Mouse (Mus musculus) embryonic facial prominence, embryonic 11.5 days (tissue): ENCODE data around the gene Lrp2. TPM values are rescaled to one million over a fixed set of nuclear protein-coding genes. Genes with fewer than 3 reads are reported as not detected.

Source experiments
- ATAC-seq: fragments of 200-750 bp; cut with Nextera tagmentation; replicated peaks from 2 replicates; pipeline ENCODE4 v1.8.0; 2017; ENCODE audit warnings: low read depth; ENCODE audit not compliant: insufficient number of reproducible peaks, low FRiP score, low TSS enrichment
- DNase-seq: peaks from one replicate; pipeline ENCODE4 v3.0.0-alpha.2; 2015; ENCODE audit warnings: low spot score
- H3K27ac ChIP-seq: fragments of 300-500 bp; sonication (generic); replicated peaks from 2 replicates; pipeline ENCODE4 v1.5.1; 2014; ENCODE audit warnings: mild to moderate bottlenecking, low read depth, low read length, control low read depth
- H3K27me3 ChIP-seq: fragments of 300-500 bp; sonication (generic); 2 replicates; pipeline ENCODE4 v1.6.1; 2014; ENCODE audit warnings: mild to moderate bottlenecking, low read length, moderate library complexity, mixed read lengths; ENCODE audit not compliant: control insufficient read depth, insufficient read depth
- H3K36me3 ChIP-seq: fragments of 300-500 bp; sonication (generic); replicated peaks from 2 replicates; pipeline ENCODE4 v1.6.1; 2014; ENCODE audit warnings: low read depth, mild to moderate bottlenecking, low read length, moderate library complexity, mixed read lengths; ENCODE audit not compliant: control insufficient read depth, insufficient read depth
- H3K4me1 ChIP-seq: fragments of 300-500 bp; sonication (generic); 2 replicates; pipeline ENCODE4 v1.6.1; 2014; ENCODE audit warnings: low read length, mixed read lengths; ENCODE audit not compliant: control insufficient read depth, insufficient read depth
- H3K4me2 ChIP-seq: fragments of 300-500 bp; sonication (generic); 2 replicates; pipeline ENCODE4 v1.6.1; 2014; ENCODE audit warnings: low read depth, mild to moderate bottlenecking, control low read depth, low read length, moderate library complexity
- H3K4me3 ChIP-seq: fragments of 300-500 bp; sonication (generic); 2 replicates; pipeline ENCODE4 v1.5.1; 2014; ENCODE audit warnings: low read depth, low read length, control low read depth
- H3K9ac ChIP-seq: fragments of 300-500 bp; sonication (generic); replicated peaks from 2 replicates; pipeline ENCODE4 v1.6.1; 2014; ENCODE audit warnings: mild to moderate bottlenecking, control low read depth, low read length
- H3K9me3 ChIP-seq: fragments of 300-500 bp; sonication (generic); replicated peaks from 2 replicates; pipeline ENCODE4 v1.6.1; 2016; ENCODE audit warnings: mild to moderate bottlenecking, low read length, inconsistent platforms, mixed read lengths; ENCODE audit not compliant: control insufficient read depth
- WGBS: fragments of 180-500 bp; shearing (Covaris S2); extraction: QIAGEN DNeasy Blood & Tissue Kit; methylation state at CpG from one replicate; pipeline ENCODE4 v1.1.7; 2014; 5-methylcytosine and 5-hydroxymethylcytosine counted together
- polyA plus RNA-seq: library from polyadenylated mRNA; unstranded; fragments of >200 nt; fragmentation: Nextera tagmentation; extraction: Ambion mirVana; gene quantifications from 2 replicates; pipeline ENCODE4 v1.2.1, GENCODE M21; 2014

The Lrp2 gene
- polyA plus RNA-seq, 1 experiment from 2014 or later = 1.7 TPM

- H3K4me2 ChIP-seq = no peak overlapping the region
- H3K36me3 ChIP-seq = no peaks in the 10 kb centered on the region
- H3K9me3 ChIP-seq = no peaks in the 10 kb centered on the region
- WGBS = 78% methylated on average over 9 of the region's 9 CpGs
- H3K9ac ChIP-seq = no peak overlapping the region
- no peak overlapping the region for H3K4me3 ChIP-seq
- no peaks in the 10 kb centered on the region for H3K27me3 ChIP-seq
- no peak overlapping the region for H3K27ac ChIP-seq
- DNase-seq (no peak), ATAC-seq (no peak)
- H3K4me1 ChIP-seq = no peaks in the 10 kb centered on the region
Measured at GRCm38 (mm10) chr2:69395597-69396248, 190.1 kb downstream of the Lrp2 start.

DNA sequence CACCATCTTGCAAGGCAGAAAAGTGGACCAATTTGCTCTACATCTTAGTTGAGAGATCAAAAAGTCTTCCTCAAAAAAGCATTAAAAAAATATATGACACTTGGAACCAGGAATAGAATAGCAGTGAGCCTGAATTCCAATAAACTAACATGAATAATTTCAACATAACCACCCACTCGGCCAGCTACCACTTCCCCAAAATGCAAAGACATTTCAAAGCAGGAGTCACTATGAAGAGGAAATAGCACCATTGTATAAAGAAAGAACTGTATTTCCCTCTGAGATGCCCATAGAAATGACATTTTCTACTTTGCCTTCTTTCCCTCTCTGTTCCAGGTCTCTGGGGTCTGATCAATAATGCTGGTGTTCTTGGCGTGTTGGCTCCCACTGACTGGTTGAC, 191.9 kb downstream of the Lrp2 start:
- Histone ChIP-seq H3K9ac (no peak overlapping the region), H3K4me1 (no peaks in the 10 kb centered on the region), H3K27ac (no peak overlapping the region), H3K27me3 (no peaks in the 10 kb centered on the region), H3K4me2 (no peak overlapping the region), H3K9me3 (no peaks in the 10 kb centered on the region), H3K36me3 (no peaks in the 10 kb centered on the region), H3K4me3 (no peak overlapping the region)
- 82% methylated on average over 2 of the region's 2 CpGs for WGBS
- ATAC-seq = no peak
- no peak for DNase-seq

DNA sequence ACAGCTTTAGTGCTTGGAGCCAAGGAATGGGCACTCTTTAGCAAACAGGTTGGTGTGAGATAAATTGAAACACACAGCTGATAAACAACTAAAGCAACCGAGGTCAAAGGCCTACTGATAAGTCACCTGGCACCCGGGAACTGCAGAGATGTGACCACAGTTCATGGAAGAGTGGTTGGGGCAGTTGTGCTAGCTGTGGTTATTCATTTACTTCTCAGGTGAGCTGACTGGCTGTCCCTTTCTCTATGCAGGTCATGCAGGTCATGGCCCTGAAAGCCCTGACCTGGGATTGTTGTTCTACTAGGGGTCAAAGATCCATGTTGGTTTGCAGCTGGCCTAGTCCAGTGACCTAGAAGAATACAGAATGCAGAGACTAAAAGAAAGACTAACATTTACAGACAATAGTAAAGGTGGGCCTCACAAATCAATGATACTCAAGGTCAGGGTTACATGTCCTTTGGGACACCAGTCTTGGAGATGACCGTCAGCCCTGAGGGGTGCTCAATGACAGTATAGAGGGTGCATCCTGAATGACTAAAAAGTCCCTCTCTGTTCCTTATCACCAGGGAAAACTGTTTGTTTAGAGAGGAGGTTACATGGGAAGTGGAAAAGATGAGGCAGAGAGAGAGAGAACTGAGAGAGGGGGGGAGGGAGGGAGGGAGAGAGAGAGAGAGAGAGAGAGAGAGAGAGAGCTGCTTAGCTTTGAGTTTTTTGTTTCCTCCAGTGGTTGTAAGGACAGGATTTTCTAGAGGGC, 199.6 kb downstream of the Lrp2 start:
- H3K36me3 ChIP-seq = no peaks in the 10 kb centered on the region
- no peak overlapping the region for H3K4me2 ChIP-seq
- H3K4me3 ChIP-seq = no peak overlapping the region
- 81% methylated on average over 3 of the region's 3 CpGs for WGBS
- H3K9ac ChIP-seq = no peak overlapping the region
- H3K9me3 ChIP-seq = no peaks in the 10 kb centered on the region
- H3K4me1 ChIP-seq = no peaks in the 10 kb centered on the region
- no peaks in the 10 kb centered on the region for H3K27me3 ChIP-seq
- no peak for DNase-seq
- H3K27ac ChIP-seq = no peak overlapping the region
- no peak for ATAC-seq

DNA sequence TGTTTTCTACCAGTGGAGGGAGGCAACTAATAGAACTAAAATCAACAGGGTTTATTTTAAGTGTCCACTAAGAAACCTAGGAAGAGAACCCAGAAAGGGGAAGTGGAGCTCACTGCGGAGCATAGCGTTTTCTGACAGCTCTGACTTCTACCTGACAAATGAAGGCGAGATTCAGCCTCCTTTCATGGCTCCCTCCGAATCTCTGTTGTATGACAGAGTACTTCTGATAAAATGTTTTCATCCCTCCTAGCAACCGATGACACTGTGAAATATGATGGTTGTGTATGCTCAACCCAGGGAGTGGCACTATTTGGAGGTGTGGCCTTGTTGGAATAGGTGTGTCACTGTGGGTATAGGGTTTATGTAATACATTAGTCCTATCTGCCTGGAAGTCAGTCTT, 203.0 kb downstream of the Lrp2 start:
- H3K4me2 ChIP-seq = no peak overlapping the region
- H3K36me3 ChIP-seq = no peaks in the 10 kb centered on the region
- ATAC-seq = no peak
- no peaks in the 10 kb centered on the region for H3K9me3 ChIP-seq
- H3K27ac ChIP-seq = no peak overlapping the region
- no peak overlapping the region for H3K4me3 ChIP-seq
- no peak overlapping the region for H3K9ac ChIP-seq
- WGBS = 89% methylated on average over 5 of the region's 5 CpGs
- H3K27me3 ChIP-seq = no peaks in the 10 kb centered on the region
- no peaks in the 10 kb centered on the region for H3K4me1 ChIP-seq
- DNase-seq = no peak

DNA sequence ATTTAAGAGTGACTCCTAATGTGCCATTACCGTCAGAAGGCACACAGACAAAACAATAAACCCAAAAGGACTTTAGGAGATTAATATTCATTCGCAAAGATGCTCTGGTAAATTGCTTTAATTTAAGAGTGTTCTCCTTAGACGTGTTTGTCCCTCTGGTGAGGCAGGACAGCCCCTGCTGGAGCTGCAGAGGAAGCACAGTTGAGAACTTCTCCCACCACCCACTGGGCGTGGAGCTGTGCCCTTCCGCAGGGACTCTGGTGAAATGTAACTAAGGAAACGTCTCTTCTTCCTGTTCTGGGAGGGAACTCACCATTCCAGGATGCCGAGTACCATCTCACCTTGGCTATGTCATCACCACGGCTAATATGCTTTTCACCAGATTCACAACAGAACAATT, 204.1 kb downstream of the Lrp2 start:
- Histone ChIP-seq H3K4me3 (no peak overlapping the region), H3K9me3 (no peaks in the 10 kb centered on the region), H3K9ac (no peak overlapping the region), H3K27ac (no peak overlapping the region), H3K4me1 (no peaks in the 10 kb centered on the region), H3K27me3 (no peaks in the 10 kb centered on the region), H3K36me3 (no peaks in the 10 kb centered on the region), H3K4me2 (no peak overlapping the region)
- DNase-seq (peak; percentile 4), ATAC-seq (no peak)
- WGBS = 39% methylated on average over 8 of the region's 8 CpGs

GRCm38 (mm10) chr2:69380281-69380680, 205.6 kb downstream of the Lrp2 start, which contains the start of gene Dhrs9:
Dhrs9 (plus strand) TSS chr2:69380445.
- Histone ChIP-seq H3K4me2 (no peak within 1 kb of the TSS), H3K36me3 (no peaks in the 10 kb centered on the region), H3K27ac (no peak within 1 kb of the TSS), H3K4me3 (no peak within 1 kb of the TSS), H3K27me3 (no peaks in the 10 kb centered on the region), H3K9me3 (no peaks in the 10 kb centered on the region), H3K9ac (no peak within 1 kb of the TSS), H3K4me1 (no peaks in the 10 kb centered on the region)
- 85% methylated on average over 13 of the region's 13 CpGs for WGBS
- ATAC-seq (no peak), DNase-seq (no peak)

GRCm38 (mm10) chr2:69379801-69380200, 206.1 kb downstream of the Lrp2 start:
- ATAC-seq = no peak
- 61% methylated on average over 1 of the region's 1 CpGs for WGBS

DNA sequence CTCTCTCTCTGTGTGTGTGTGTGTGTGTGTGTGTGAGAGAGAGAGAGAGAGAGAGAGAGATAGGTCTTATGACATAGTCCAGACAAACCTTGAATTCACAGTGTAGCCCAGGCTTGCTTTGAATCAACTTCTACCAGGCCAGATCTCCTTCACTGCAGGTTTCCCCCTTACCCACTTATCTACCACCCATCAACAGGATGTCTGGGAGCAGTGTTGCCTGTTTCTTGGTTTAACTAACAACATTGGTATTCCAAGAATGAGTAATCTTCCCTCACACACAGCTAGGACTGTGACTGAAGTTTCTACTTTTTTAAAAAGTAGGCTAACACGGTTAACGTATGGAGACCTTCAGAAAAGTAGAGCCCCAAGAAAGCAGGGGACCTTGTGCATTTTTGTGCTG, 209.1 kb downstream of the Lrp2 start:
- DNase-seq (no peak), ATAC-seq (no peak)
- Histone ChIP-seq H3K27me3 (no peaks in the 10 kb centered on the region), H3K27ac (no peak overlapping the region), H3K9me3 (no peaks in the 10 kb centered on the region), H3K4me3 (no peak overlapping the region), H3K36me3 (no peaks in the 10 kb centered on the region), H3K4me1 (no peaks in the 10 kb centered on the region), H3K4me2 (no peak overlapping the region), H3K9ac (no peak overlapping the region)
- WGBS = 87% methylated on average over 2 of the region's 2 CpGs

More at GRCm38 (mm10) chr2:69379801-69380200, 206.1 kb downstream of the Lrp2 start:
- no peaks in the 10 kb centered on the region for H3K27me3 ChIP-seq
- no peak overlapping the region for H3K27ac ChIP-seq
- DNase-seq = no peak
- H3K4me3 ChIP-seq = no peak overlapping the region
- no peak overlapping the region for H3K4me2 ChIP-seq
- H3K9me3 ChIP-seq = no peaks in the 10 kb centered on the region
- no peak overlapping the region for H3K9ac ChIP-seq
- no peaks in the 10 kb centered on the region for H3K36me3 ChIP-seq
- no peaks in the 10 kb centered on the region for H3K4me1 ChIP-seq
